Mouse (Mus musculus) heart, embryonic 11.5 days (tissue): ENCODE results near the gene Auts2. TPM values are rescaled to one million over a fixed set of nuclear protein-coding genes. Genes with fewer than 3 reads are reported as not detected.

Source experiments
- ATAC-seq: fragments of 200-750 bp; cut with Nextera tagmentation; replicated peaks from 2 replicates; pipeline ENCODE4 v1.8.0; 2017; ENCODE audit warnings: moderate library complexity; ENCODE audit not compliant: insufficient number of reproducible peaks, low FRiP score, low TSS enrichment
- H3K27ac ChIP-seq: fragments of 300-500 bp; sonication (generic); 2 replicates; pipeline ENCODE4 v1.5.1; 2014; ENCODE audit warnings: mild to moderate bottlenecking, low read depth, low read length
- H3K27me3 ChIP-seq: fragments of 300-500 bp; sonication (generic); 2 replicates; pipeline ENCODE4 v1.6.1; 2014; ENCODE audit warnings: mild to moderate bottlenecking, low read length, mixed read lengths; ENCODE audit not compliant: control insufficient read depth, insufficient read depth
- H3K36me3 ChIP-seq: fragments of 300-500 bp; sonication (generic); 2 replicates; pipeline ENCODE4 v1.6.1; 2014; ENCODE audit warnings: mild to moderate bottlenecking, low read length, moderate library complexity, mixed read lengths; ENCODE audit not compliant: control insufficient read depth, insufficient read depth
- H3K4me1 ChIP-seq: fragments of 300-500 bp; sonication (generic); 2 replicates; pipeline ENCODE4 v1.6.1; 2014; ENCODE audit warnings: low read length; ENCODE audit not compliant: control insufficient read depth, insufficient read depth
- H3K4me2 ChIP-seq: fragments of 300-500 bp; sonication (generic); 2 replicates; pipeline ENCODE4 v1.6.1; 2014; ENCODE audit warnings: mild to moderate bottlenecking, moderate library complexity
- H3K4me3 ChIP-seq: fragments of 300-500 bp; sonication (generic); 2 replicates; pipeline ENCODE4 v1.5.1; 2014; ENCODE audit warnings: low read depth, low read length
- H3K9ac ChIP-seq: fragments of 300-500 bp; sonication (generic); 2 replicates; pipeline ENCODE4 v1.6.1; 2014; ENCODE audit warnings: mild to moderate bottlenecking, low read depth, low read length, moderate library complexity
- H3K9me3 ChIP-seq: fragments of 300-500 bp; sonication (generic); replicated peaks from 2 replicates; pipeline ENCODE4 v1.6.1; 2016; ENCODE audit warnings: low read length; ENCODE audit not compliant: control insufficient read depth
- WGBS: fragments of 180-500 bp; shearing (Covaris S2); extraction: QIAGEN DNeasy Blood & Tissue Kit; methylation state at CpG from one replicate; pipeline ENCODE4 v1.1.7; 2014; ENCODE audit not compliant: insufficient replicate concordance; 5-methylcytosine and 5-hydroxymethylcytosine counted together
- polyA plus RNA-seq: library from polyadenylated mRNA; unstranded; fragments of >200 nt; fragmentation: Nextera tagmentation; extraction: Ambion mirVana; gene quantifications from 2 replicates; pipeline ENCODE4 v1.2.1, GENCODE M21; 2014

Gene Auts2
- polyA plus RNA-seq, 1 experiment from 2014 or later: 19.8 TPM

- Histone ChIP-seq H3K36me3 (no peaks in the 10 kb centered on the region), H3K4me3 (no peak overlapping the region), H3K4me2 (no peak overlapping the region), H3K9me3 (no peaks in the 10 kb centered on the region), H3K9ac (no peak overlapping the region), H3K27ac (no peak overlapping the region), H3K4me1 (no peaks in the 10 kb centered on the region), H3K27me3 (no peaks in the 10 kb centered on the region)
- ATAC-seq: no peak
- WGBS: 92% methylated on average over 7 of the region's 7 CpGs
These were observed 878.5 kb downstream of the Auts2 start for GRCm38 (mm10) chr5:131664657-131665056.

GRCm38 (mm10) chr5:131662657-131663056 lies 880.5 kb downstream of the Auts2 start:
- H3K4me2 ChIP-seq: no peak overlapping the region
- no peak overlapping the region for H3K9ac ChIP-seq
- H3K4me3 ChIP-seq: no peak overlapping the region
- no peaks in the 10 kb centered on the region for H3K36me3 ChIP-seq
- ATAC-seq: no peak
- H3K27me3 ChIP-seq: no peaks in the 10 kb centered on the region
- no peak overlapping the region for H3K27ac ChIP-seq
- H3K9me3 ChIP-seq: no peaks in the 10 kb centered on the region
- 70% methylated on average over 2 of the region's 2 CpGs for WGBS
- H3K4me1 ChIP-seq: no peaks in the 10 kb centered on the region

GRCm38 (mm10) chr5:131658822-131659515 lies 884.2 kb downstream of the Auts2 start:
- ATAC-seq: no peak
- 88% methylated on average over 19 of the region's 19 CpGs for WGBS
- no peak overlapping the region for H3K27ac ChIP-seq
- no peak overlapping the region for H3K4me2 ChIP-seq
- H3K4me3 ChIP-seq: no peak overlapping the region
- H3K9me3 ChIP-seq: no peaks in the 10 kb centered on the region
- H3K9ac ChIP-seq: no peak overlapping the region
- H3K27me3 ChIP-seq: no peaks in the 10 kb centered on the region
- no peaks in the 10 kb centered on the region for H3K4me1 ChIP-seq
- no peaks in the 10 kb centered on the region for H3K36me3 ChIP-seq

- Histone ChIP-seq H3K9me3 (no peaks in the 10 kb centered on the region), H3K4me3 (no peak overlapping the region), H3K4me2 (no peak overlapping the region), H3K9ac (no peak overlapping the region), H3K27ac (no peak overlapping the region), H3K36me3 (no peaks in the 10 kb centered on the region), H3K27me3 (no peaks in the 10 kb centered on the region), H3K4me1 (peaks cover 12% of the 10 kb centered on the region)
- no peak for ATAC-seq
- WGBS: 80% methylated on average over 7 of the region's 7 CpGs
These were observed 888.9 kb downstream of the Auts2 start for GRCm38 (mm10) chr5:131654206-131654605.

- no peak for ATAC-seq
- H3K27me3 ChIP-seq: no peaks in the 10 kb centered on the region
- H3K27ac ChIP-seq: peak overlapping the region; percentile 76
- no peaks in the 10 kb centered on the region for H3K9me3 ChIP-seq
- no peak overlapping the region for H3K9ac ChIP-seq
- H3K4me1 ChIP-seq: peaks cover 23% of the 10 kb centered on the region
- no peak overlapping the region for H3K4me2 ChIP-seq
- no peak overlapping the region for H3K4me3 ChIP-seq
- WGBS: 41% methylated on average over 11 of the region's 11 CpGs
- no peaks in the 10 kb centered on the region for H3K36me3 ChIP-seq
These were observed 892.7 kb downstream of the Auts2 start for GRCm38 (mm10) chr5:131650381-131650891.

- Histone ChIP-seq H3K36me3 (no peaks in the 10 kb centered on the region), H3K4me3 (no peak overlapping the region), H3K9me3 (no peaks in the 10 kb centered on the region), H3K27ac (peak overlapping the region; percentile 42; the same call in 1 of the 2 replicates), H3K9ac (no peak overlapping the region), H3K4me1 (peaks cover 27% of the 10 kb centered on the region), H3K4me2 (peak overlapping the region; percentile 29; the same call in 1 of the 2 replicates), H3K27me3 (no peaks in the 10 kb centered on the region)
- WGBS: 10% methylated on average over 4 of the region's 4 CpGs
- no peak for ATAC-seq
These were observed 895.4 kb downstream of the Auts2 start for GRCm38 (mm10) chr5:131647683-131648119.

GRCm38 (mm10) chr5:131647104-131647682 lies 896.0 kb downstream of the Auts2 start:
- Histone ChIP-seq H3K36me3 (no peaks in the 10 kb centered on the region), H3K4me3 (no peak overlapping the region), H3K9me3 (no peaks in the 10 kb centered on the region), H3K9ac (no peak overlapping the region), H3K27me3 (no peaks in the 10 kb centered on the region), H3K27ac (peak overlapping the region; percentile 42; the same call in 1 of the 2 replicates), H3K4me1 (peaks cover 32% of the 10 kb centered on the region), H3K4me2 (no peak overlapping the region)
- ATAC-seq: 0 out of 2 replicates have a peak, but pooled peaks have one; percentile 46
- 34% methylated on average over 4 of the region's 4 CpGs for WGBS

GRCm38 (mm10) chr5:131646192-131646775 lies 896.9 kb downstream of the Auts2 start:
- Histone ChIP-seq H3K4me1 (peaks cover 32% of the 10 kb centered on the region), H3K4me3 (no peak overlapping the region), H3K27me3 (no peaks in the 10 kb centered on the region), H3K9me3 (no peaks in the 10 kb centered on the region), H3K9ac (no peak overlapping the region), H3K4me2 (no peak overlapping the region), H3K36me3 (no peaks in the 10 kb centered on the region), H3K27ac (no peak overlapping the region)
- ATAC-seq: no peak
- WGBS: 89% methylated on average over 10 of the region's 10 CpGs
